Mouse (Mus musculus): Measurements from ENCODE around the gene Cmtm2b.

Gene Cmtm2b

DNA sequence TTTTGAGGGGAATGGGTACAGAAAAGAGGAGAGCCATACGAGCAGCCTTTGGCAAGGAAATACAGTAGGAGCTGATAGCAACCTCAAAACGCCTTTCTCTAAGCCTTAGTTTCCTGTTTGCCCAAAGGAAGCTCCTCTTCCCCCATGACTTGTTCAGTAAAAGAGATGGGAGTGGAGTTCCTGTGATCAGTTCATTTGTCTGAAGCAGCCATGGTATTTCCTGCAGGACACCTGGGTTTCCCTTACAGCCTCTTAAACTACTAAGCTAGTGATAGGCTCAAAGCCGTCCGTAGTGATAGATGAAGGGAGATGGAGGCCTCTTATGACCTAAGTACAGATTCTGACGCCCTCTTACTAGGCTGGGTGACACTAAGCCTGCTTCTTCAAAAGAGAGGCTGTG is 20.4 kb downstream of the Cmtm2b start:
- DNase-seq (ENCODE audit: low spot score) = no peak

DNA sequence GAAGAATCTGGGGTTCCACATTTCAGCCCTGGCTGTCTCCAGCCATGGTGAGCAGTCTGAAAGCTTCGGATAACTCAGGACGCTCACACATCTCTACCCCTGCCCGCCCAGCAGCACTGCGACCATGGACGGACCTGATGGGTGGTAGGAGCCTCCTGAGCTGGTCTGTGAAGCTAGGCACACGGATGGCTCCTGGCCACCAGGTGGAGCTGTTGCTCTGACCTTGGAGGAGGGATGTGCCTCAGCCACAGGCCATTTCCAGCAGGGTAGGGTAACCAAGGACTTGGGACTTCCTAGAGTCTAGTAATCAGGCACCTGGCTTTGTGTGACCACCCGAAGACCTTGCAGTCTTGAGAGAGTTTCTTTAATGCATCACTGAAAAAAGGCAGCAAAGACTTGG is 21.9 kb downstream of the Cmtm2b start:
- DNase-seq (ENCODE audit: low spot score) = peak; percentile 66

DNA sequence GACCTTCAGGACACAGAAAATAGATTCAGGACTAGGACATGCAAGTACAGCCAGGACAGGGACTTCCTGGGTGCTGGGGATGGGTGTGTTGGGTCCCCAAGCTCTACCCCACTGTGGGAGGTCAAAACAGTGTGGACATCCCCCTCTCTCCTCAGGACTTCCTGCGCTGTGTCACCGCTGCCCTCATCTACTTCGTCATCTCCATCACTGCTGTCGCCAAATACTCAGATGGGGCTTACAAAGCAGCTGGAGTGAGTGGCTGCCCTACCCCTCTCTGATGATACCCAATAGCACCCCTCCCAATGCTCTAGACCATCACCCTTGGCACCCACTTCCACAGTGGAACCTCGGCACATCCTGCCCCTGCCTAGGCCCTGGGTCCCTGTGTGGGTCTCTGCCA is 22.6 kb downstream of the Cmtm2b start:
- no peak for DNase-seq (ENCODE audit: low spot score)

DNA sequence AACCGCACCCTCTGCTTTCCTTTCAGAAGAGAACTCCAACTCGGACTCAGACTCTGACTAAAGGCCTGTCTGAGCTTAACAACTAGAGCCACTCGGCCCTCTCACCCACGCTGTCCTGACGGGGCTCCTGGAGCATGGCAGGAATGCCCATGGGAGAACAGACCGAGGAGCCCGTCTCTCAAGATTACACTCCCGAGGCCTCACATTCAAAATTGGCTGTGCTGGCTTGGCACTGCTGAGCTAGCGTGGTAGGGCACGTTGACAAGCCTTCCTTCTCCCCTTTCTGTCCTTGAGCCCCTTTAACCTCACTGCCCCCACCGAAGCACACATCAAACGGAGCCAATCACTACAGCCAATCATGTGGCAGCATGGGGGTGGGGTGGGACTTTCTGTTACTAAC is 24.7 kb downstream of the Cmtm2b start:
- DNase-seq (ENCODE audit: low spot score) = no peak

DNA sequence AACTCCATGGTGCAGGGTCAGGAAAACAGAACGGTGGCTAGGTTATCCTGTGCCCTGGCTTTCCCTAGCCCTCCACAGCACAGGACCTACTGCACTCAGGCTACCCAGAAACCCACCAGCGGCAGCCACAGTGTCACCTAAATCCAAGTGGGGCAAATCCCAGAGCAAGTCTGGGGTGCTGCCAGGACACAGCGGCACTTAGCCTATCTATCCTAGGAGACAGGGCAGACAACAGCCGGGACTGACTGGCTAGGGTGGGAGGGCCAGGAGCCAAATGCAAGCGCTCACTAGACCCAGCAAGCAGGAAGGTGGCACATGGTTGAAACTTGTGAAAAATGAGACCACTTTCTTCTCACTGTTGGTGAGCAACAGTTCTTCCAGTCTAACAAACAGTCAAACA is 26.9 kb downstream of the Cmtm2b start:
- no peak for DNase-seq (ENCODE audit: low spot score)

DNA sequence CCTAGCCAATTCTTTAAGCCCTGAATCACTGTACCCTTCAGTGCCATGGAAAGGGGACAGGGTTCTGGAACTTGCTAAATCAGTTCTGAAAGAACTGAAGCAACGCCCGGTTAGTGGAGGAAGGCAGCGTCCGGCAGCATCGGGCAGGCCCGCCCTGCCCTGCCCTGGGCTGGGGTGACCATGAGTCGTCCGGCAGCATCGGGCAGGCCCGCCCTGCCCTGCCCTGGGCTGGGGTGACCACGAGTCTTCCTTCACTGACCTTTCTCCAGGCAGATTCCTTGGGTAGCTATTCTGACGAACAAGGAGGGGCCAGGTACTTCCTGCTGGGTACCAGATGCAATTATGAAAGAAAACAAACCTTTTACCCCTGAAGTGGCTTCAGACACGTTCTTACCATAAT is 28.0 kb downstream of the Cmtm2b start:
- no peak for DNase-seq (ENCODE audit: low spot score)

DNA sequence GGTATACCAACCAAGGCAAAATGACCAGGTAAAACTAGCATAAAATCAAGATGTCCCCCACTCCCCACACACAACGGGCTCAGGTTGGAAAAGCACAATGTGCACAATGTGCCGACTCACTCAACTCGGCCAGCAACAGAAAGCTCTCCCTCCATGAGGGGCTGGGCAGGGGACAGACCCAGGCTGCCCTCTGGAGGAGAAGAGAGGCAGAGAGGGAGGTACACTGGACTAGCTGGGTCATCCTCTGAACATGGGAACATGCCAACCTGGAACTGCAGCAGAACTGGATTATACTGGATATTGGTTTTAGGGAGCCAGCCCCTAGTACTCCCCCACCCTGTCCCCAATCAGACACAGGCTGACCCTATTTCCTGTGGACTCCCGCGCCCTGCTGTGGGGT is 31.2 kb downstream of the Cmtm2b start:
- no peak for DNase-seq (ENCODE audit: low spot score)

DNA sequence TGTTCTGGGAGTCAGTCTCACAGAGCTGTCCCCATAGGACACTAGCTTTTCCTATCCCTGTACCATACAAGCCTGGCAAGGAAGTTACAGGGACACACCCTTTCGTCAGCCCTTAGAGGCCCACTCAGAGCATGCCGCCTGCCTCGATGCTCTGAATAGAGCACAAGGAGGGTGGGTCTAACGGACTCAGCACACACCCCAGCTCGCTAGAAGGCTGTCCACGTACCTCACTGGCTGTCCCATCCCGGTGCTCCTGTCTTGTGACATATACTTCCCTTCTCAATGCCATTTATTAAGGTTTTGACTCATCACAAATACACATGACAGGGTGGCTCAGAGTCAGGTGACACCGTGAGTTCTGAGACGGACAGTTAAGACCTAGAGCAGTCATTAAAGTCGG is 32.5 kb downstream of the Cmtm2b start:
- DNase-seq (ENCODE audit: low spot score) = no peak

DNA sequence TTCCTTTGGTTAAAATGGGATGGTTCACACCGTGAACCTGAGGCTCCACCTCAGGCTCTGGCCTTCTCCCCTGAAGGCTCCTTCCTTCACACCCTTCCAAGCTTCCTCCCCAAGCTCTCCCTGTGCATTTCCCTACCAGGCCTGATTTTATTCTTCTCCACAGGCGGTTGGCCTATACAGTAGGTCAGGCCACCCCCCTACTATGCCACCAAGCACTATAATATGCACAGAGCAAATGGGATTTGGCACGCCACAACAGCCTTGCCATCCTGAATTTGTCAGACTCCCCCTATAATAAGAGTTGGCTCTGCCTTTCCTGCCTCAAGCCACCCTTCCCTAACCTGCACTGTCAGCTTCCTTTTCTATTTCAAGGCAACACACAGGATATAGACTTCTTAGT is 36.6 kb downstream of the Cmtm2b start:
- DNase-seq (ENCODE audit: low spot score) = no peak

DNA sequence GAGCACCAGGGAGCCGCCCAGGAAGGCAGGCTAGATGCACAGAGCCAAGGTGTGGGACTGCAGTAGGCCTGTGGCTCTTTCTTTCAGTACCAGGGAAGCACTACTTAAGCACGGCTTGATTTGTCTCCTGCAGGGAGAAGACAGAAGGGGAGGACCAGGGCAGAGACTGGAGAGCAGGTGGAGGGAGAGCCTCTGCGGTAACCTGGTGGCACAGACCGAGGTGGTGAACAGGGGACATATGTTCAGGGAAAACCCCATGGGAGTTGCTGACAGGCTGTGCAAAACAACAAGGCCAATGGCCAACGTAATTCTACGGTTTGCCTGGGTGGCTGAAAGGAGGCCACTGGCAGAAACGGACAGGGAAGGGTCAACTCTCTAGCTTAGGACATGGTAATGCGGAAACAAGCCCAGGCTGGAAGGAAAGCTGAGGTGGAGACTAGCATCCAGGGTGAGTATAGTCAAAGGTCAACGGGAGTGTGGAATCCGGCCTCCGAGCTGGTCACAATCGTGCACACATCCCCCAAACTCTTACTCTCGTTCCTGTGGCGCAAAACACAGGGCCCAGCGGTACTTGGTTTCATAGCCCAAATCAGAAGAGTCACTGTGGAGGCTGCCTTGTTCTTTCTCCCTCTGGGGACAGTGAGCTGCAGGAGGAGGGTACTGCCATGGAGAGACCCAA is 37.9 kb downstream of the Cmtm2b start:
- DNase-seq (ENCODE audit: low spot score) = no peak

DNA sequence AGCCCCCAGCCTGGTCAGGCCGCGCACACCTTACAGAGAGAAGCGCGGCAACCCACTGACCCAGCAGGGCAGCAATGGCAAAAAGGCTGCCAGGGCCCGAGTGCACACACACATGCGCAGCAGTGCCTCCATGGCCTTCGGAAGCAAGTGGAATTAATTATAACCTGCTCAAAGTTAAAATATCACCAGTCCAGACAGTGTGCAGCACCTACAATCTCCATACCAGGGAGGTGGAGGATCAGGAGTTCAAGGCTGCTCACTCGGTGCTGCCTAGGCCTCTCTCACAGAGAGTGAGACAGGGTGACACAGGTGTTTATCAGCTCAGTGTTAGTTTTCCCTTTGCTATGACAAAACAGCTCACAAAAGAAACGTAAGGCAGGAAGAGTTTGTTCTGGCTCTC is 43.7 kb downstream of the Cmtm2b start:
- DNase-seq (ENCODE audit: low spot score) = no peak

DNA sequence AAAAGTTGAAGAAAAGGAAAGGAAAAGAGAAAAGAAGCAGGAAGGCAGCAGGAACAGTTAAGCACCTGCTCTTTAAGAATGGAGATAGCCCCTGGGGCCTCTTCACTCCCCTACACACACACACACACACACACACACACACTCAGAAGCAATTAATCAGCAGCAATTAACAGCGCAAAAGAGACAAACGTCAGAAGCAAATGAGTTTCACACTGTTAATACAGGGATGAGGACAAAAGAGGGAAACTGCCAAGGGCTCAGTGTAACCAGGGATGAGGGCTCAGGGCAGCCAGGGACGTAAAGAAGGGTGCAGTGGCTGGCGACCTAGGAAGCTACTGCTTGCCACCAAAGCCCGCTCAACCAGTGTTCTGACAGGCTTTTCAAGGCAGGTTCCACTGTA is 45.4 kb downstream of the Cmtm2b start:
- DNase-seq (ENCODE audit: low spot score) = no peak

DNA sequence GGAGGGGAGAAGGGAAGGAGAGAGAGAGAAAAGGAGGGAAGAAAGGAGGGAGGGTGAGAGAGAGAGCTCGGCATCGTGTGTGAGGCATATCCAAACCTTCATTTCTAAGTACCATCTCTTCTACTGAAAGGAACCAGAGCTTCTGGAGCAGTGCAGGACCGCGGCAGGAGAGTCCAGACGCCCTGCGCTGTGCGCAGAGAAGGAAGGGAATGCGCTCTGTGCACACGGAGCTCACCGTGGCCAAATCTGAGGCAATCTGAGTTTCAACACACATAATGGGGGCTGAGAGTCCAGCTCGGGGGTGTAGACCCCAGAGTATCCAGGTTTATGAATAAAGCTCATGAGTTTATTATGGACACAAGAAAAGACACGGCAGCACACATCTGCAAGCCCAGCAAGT is 47.6 kb downstream of the Cmtm2b start:
- DNase-seq (ENCODE audit: low spot score) = no peak

DNA sequence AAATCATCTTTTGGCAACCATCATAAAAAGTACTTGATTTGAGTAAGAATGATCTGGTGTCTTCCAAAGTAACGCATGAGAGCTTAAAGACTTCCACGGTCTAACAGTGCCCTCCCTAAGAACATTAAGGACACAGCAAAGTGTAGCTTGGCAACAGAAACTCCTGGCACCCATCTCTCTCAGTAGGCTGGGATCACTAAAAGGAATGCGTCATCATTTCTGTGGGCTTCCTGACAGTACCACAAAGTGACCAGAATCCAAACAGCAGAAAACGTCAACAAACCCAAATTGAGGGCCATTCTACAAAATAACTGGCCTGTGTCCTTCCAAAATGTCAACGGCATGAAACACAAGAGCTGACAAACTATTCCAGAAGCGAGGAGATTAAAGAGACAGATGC is 48.0 kb downstream of the Cmtm2b start:
- DNase-seq (ENCODE audit: low spot score) = no peak

DNA sequence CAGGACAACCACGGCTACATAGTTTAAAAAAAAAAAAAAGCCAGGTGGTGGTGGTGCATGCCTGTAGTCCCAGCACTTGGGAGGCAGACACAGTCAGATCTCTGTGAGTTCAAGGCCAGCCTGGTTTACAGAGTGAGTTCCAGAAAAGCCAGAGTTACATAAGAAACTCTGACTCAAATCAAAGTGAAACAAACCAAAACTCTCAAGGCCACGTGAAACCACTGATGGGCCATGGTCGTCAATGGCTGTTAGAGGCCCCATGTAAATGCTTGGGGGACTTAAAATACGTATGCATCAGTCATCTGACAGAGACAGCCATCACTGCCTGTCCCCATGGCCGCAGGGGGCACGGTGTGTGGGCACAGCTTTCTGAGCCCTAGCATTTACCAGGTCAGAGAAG is 49.1 kb downstream of the Cmtm2b start:
- no peak for DNase-seq (ENCODE audit: low spot score)

DNA sequence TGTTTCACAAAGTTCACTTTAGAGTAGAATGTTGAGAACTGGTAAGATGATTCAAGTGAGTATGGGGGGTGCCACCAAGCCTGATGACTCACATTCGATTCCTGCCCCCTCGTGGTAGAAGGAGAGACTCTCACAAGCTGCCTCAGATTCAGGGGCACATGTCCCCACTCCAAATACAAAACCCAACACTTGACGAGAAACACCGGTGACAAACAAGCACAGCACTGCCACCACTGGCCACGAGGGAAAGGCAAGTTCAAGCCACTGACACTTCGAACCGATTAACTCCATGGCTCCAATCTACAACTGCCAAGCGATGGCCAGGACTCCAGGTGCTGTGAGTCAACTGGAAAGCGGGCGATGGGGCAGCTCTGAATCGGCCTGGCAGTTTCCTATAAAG is 51.7 kb downstream of the Cmtm2b start:
- DNase-seq (ENCODE audit: low spot score) = no peak

DNA sequence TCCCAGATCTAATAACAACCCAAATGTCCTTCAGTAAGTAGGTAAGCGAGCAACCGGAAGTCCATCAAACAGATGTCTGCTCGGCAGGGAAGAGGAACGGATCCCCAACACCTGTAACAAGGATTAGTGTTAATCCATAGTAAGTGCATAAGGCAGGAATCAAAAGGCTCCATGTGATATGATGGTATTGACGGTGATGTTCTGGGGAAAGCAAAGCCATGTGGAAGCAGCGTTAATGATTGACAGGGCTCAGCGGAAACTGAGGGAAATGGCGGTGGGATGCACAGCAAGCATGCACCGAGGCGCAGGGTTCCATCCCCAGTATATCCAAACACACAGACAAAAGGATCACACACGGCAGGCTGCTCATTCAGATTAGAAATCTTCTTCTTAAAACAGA is 52.2 kb downstream of the Cmtm2b start:
- no peak for DNase-seq (ENCODE audit: low spot score)

DNA sequence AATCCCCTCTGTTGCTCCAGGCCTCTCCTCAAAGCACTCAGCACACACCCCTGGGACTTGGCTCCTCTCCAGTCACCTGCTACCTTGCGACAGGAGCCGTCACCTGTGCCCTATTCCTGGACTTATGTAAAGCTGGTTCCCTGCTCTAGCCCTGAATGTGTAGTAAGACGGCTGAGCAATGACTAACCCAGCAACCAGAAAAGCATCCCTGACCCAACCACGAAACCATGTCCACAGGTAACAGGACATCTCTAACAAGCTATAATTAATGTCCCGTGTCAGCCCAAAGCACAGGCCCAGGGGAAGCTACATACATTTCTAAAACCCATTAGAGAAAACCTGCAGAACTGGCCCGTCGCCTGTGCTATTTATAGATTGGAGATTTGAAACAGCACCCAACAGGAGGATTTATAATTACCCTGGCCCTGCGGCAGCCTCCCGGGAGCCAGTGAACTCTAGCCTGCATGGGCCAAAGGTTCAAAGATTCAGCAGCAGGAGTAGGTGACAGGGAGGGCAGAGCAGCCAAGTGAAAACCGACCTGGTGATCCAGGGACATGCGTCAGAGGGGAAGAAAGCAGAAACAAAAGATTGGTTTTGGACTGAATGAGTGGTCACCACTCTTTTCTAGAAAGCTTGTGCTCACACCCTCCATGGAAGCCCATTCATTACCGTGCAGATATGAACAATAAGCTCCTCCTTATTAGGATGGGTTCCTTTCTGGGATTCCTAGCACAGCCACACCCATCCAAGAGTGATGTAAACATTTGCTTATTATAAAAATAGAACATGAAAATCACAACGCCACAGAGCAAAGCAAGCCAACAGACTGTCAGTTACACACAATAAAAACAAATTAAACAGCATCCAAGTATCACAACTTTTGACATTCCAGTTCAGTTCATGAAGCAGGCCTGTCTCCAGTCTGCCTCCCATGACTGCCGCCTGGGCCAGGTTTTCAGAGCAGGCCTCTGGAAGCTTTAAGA is 53.1 kb downstream of the Cmtm2b start:
- DNase-seq (ENCODE audit: low spot score) = no peak

DNA sequence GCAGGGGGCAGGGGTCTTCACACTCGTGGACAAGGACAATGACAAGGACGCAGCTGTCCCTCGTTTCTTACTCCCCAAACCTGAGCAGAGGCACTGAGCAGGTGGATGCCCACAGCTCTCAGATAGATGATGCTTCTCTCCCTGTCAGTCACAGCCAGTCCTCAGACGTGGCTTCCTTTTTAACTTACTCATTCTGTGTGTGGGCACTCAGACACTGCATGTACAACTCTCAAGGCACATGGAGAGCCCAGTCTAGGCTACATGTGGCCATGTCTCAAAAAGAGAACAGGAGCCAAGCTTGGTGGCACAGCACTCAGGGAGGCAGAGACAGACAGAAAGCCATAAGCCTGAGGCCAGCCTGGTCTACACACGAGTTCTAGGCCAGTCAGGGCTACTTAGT is 53.9 kb downstream of the Cmtm2b start:
- no peak for DNase-seq (ENCODE audit: low spot score)

DNA sequence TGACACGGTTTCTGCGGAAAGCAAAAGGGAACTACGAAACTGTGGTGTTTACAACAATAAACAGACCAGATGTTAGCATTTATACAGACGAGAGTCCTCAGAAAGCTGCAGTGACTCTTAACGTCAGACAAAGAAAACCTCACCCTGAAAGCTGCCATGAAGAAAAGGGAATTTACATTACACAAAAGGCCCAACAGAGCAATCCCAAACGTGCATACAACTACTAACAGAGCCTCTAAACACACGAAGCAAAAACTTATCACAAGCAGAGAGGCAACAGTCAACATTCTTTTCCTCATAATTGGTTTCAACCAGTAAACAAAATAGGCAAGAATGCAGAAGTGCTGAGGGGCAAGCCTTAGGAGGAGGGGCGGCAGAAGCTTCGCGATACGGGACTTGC is 54.6 kb downstream of the Cmtm2b start:
- no peak for DNase-seq (ENCODE audit: low spot score)

DNA sequence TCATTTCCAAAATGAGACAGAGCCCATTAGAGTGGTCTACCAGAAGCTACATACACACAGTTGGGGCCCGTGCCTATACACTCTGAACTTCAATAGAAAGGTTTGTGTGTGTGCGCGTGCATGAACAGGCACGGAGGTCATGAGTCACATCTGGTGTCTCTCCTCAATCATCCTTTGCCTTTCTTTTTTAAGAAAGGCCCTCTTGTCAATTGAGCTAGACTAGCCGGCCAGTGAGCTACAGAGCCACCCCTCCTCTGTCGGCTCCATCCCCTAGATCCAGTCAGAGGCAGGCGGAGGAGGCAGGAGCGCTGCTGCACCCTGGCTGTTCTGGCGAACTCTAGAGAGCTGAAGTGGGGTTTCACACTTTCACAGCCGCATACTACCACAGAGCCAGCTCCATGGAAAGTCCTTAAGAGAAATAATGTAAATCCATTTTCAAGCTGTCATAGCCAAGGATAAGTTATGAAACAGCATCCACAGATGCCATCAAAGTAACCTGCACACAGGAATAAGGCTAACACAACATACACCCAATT is 57.3 kb downstream of the Cmtm2b start:
- no peak for DNase-seq (ENCODE audit: low spot score)

DNA sequence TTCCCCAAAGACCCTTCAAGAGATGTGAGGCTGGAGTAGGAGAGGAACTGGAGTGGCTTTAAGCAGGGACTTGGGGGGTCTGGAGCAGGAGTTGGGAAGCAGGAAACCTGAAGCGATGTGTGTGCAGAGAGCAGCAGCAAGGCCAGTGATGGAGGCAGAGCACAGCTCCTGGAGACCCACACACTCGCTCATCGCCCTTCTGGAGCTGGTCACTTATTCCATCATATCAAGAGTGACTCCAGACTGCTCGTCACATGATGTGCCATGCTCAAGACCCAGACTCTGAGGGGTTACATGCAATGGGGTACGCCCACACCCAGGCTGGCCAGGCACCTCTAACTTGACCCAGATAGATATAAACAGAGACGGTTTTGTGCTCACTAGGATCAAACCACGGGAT is 58.2 kb downstream of the Cmtm2b start:
- no peak for DNase-seq (ENCODE audit: low spot score)

All from spleen, adult 12 weeks (tissue).